Mouse (Mus musculus): Measurements from ENCODE around the gene Vmn1r209.

GRCm38 (mm10) chr13:22846798-22847197 is 37.3 kb upstream of the Vmn1r209 start:
- no peak for TF ChIP-seq POLR2A (IDR thresholded peaks at IDR 0.05; ENCODE audit: insufficient read depth, low read depth, low read length)
- no peak for TF ChIP-seq CTCF (IDR thresholded peaks at IDR 0.05; ENCODE audit: insufficient read depth, low read depth, low read length)

Data from olfactory bulb, adult 2 months (tissue).